Mouse (Mus musculus): ENCODE measurements around the gene Rps6ka4.

DNA sequence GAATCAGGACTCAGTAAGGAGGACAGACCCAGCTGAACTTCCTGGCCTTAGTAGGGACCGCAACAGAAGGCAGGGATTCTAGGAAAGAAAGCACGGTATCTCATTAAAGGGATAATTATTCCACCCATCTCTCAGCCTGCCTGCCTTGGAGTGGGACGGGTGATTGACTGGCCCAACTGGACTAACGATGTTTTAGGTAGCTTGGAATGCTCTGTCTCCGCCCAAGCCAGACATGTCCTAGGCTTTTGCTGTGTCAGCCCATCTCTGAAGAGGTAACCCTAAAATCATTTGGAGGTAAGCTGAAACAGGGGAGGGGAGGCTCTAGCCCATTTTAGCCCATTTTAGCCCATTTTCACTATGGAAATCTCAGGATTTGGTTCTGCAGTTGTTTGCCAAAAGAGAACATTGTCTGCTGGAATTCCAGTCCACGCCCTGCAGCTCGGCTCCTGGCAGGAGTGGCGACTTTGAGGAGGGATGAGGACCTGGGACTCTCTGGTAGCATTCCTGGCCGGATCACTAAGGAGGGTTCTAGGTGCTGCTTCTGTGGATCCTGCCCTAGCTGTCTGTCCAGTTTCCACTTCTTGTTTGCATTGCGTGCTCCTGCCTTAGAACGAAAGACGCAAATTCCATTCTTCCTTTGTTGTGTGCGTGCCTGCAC lies 19.8 kb downstream of the Rps6ka4 start:
- TF ChIP-seq CTCF (IDR thresholded peaks at IDR 0.05; ENCODE audit: control insufficient read depth, insufficient read depth, insufficient replicate concordance, low read depth, low read length) (no peak), POLR2A (IDR thresholded peaks at IDR 0.05; ENCODE audit: control insufficient read depth, low read depth, low read length) (no peak)

All from testis, adult 2 months (tissue).